Comparison of ENCODE assay signal across 21 mouse cellular contexts in the genomic region with DNA sequence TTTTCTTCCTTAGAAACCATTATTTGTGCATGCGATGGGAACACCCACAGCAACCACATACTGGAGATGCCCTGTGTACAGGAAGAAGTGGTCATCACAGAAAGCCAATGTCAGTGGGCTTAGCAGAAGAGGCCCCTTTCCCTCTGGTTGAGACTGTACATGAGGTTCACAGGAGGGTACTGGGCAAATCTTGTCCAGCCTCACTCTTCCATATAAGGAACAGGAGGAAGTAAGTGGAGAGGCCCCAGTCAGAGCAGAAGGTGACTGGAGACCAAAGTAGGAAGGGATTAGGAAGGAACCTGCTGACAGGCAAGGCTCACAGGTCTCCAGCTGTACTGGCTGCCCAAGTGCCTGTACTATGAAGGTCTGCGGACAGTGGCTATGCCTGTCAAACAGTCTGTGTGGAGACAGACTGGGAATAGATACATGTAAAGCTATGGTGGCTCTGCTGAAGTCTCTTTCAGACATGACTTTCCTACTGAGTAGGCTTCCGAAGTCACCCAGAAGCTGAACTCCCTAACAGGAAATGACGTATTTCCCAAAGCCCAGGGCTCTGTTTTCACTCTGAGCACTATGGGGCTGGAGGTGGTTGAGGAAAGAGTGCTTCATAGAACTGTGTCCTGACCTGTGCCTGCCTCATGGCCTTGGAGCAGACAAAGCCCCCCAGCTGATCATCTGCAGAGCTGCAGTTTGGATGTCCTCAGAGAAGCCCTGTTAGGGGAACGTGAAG. TPM values are rescaled to one million over a fixed set of nuclear protein-coding genes. Genes with fewer than 3 reads are reported as not detected.
DNase-seq lines count a peak whose midpoint lies in the region; ATAC-seq and TF ChIP-seq lines count a peak whose summit lies in the region.
"Had no signal": no experiment of that assay in that cellular context is flagged by ENCODE, and none has a peak within 500 bp of the region (broad histone marks: within the 10 kb centered on the region; RNA-seq: fewer than 3 reads in every experiment).

No protein-coding gene starts in this region.

- no peak for ATAC-seq in megakaryocyte, adult 5-6 weeks (ENCODE audit: poor library complexity, severe bottlenecking)
- ATAC-seq in heart, postnatal 0 days (ENCODE audit: insufficient read depth, low read depth) = peak; percentile 39; the same call in 1 of the 2 replicates
- no peak for ATAC-seq in hindbrain, embryonic 11.5 days (ENCODE audit: low FRiP score)
- ATAC-seq: forebrain, embryonic 16.5 days; intestine, postnatal 0 days; Patski had no signal

- H3K9ac ChIP-seq in heart, postnatal 0 days (replicated peaks; ENCODE audit: low read depth, low read length) = no peak overlapping the region
- H3K9ac ChIP-seq in hindbrain, embryonic 11.5 days (ENCODE audit: low read depth, low read length) = no peak overlapping the region
- H3K9ac ChIP-seq: hindbrain, embryonic 13.5 days; kidney, embryonic 15.5 days; liver, embryonic 13.5 days; lung, embryonic 15.5 days had no signal

- peak overlapping the region; percentile 49; the same call in 1 of the 2 replicates for H3K27ac ChIP-seq in heart, embryonic 10.5 days
- H3K27ac ChIP-seq in heart, postnatal 0 days (ENCODE audit: low read depth) = no peak overlapping the region
- no peak overlapping the region for H3K27ac ChIP-seq in hindbrain, embryonic 11.5 days (ENCODE audit: low read depth, low read length)
- H3K27ac ChIP-seq: hindbrain, embryonic 13.5 days; kidney, embryonic 15.5 days; liver, embryonic 13.5 days; lung, embryonic 15.5 days had no signal

- TF ChIP-seq EP300 in heart, postnatal 0 days (IDR thresholded peaks at IDR 0.05; ENCODE audit: low read depth) = no peak

- no peak for DNase-seq in heart, embryonic 10.5 days (ENCODE audit: low spot score)
- DNase-seq in heart, postnatal 36 days = no peak
- DNase-seq in heart, postnatal 0 days (ENCODE audit: low spot score) = no peak
- DNase-seq in right cerebral cortex, postnatal 4 days = no peak
- no peak for DNase-seq in adrenal gland, adult 2 months
- DNase-seq in hindbrain, embryonic 11.5 days (ENCODE audit: low spot score) = no peak
- DNase-seq: adrenal gland, postnatal 14 days; cerebellum, adult 11 months; cerebellum, postnatal 10 days; embryo, embryonic 11 days; kidney, postnatal 4 days; liver, embryonic 13.5 days; thymus, postnatal 25 days had no signal

- no peak for TF ChIP-seq CTCF in heart, postnatal 0 days (IDR thresholded peaks at IDR 0.05; ENCODE audit: low read depth)

- peaks cover 12% of the 10 kb centered on the region; the same call in 1 of the 2 replicates for H3K4me1 ChIP-seq in heart, embryonic 10.5 days
- peaks cover 9% of the 10 kb centered on the region for H3K4me1 ChIP-seq in megakaryocyte, embryonic 14.5 days
- H3K4me1 ChIP-seq in heart, postnatal 0 days (ENCODE audit: control insufficient read depth, insufficient read depth) = no peaks in the 10 kb centered on the region; the same call in 1 of the 2 replicates
- no peaks in the 10 kb centered on the region for H3K4me1 ChIP-seq in hindbrain, embryonic 11.5 days (replicated peaks; ENCODE audit: control insufficient read depth, insufficient read depth, low read length)
- H3K4me1 ChIP-seq: hindbrain, embryonic 13.5 days; kidney, embryonic 15.5 days; liver, embryonic 13.5 days; lung, embryonic 15.5 days had no signal

- H3K36me3 ChIP-seq in heart, embryonic 10.5 days = no peaks in the 10 kb centered on the region
- H3K36me3 ChIP-seq in megakaryocyte, embryonic 14.5 days (replicated peaks; ENCODE audit: low read length) = no peaks in the 10 kb centered on the region
- peaks cover 18% of the 10 kb centered on the region for H3K36me3 ChIP-seq in heart, postnatal 0 days (replicated peaks; ENCODE audit: control insufficient read depth, insufficient read depth, low read length)
- H3K36me3 ChIP-seq in hindbrain, embryonic 11.5 days (ENCODE audit: control insufficient read depth, insufficient read depth, low read length) = no peaks in the 10 kb centered on the region
- H3K36me3 ChIP-seq: hindbrain, embryonic 13.5 days; kidney, embryonic 15.5 days; liver, embryonic 13.5 days; lung, embryonic 15.5 days had no signal

- no peaks in the 10 kb centered on the region for H3K9me3 ChIP-seq in heart, embryonic 10.5 days
- H3K9me3 ChIP-seq in megakaryocyte, embryonic 14.5 days = peaks cover 5% of the 10 kb centered on the region; the same call in 1 of the 2 replicates
- H3K9me3 ChIP-seq in heart, postnatal 0 days (replicated peaks; ENCODE audit: control insufficient read depth, low read length) = no peaks in the 10 kb centered on the region
- H3K9me3 ChIP-seq in hindbrain, embryonic 11.5 days (ENCODE audit: control insufficient read depth, low read length) = no peaks in the 10 kb centered on the region
- H3K9me3 ChIP-seq: hindbrain, embryonic 13.5 days; kidney, embryonic 15.5 days; liver, embryonic 13.5 days; lung, embryonic 15.5 days had no signal

- H3K4me2 ChIP-seq in heart, postnatal 0 days (ENCODE audit: low read depth, low read length) = no peak overlapping the region
- no peak overlapping the region for H3K4me2 ChIP-seq in hindbrain, embryonic 11.5 days (replicated peaks; ENCODE audit: low read depth, low read length)
- H3K4me2 ChIP-seq: hindbrain, embryonic 13.5 days; kidney, embryonic 15.5 days; liver, embryonic 13.5 days; lung, embryonic 15.5 days had no signal

- no peak overlapping the region for H3K4me3 ChIP-seq in heart, embryonic 10.5 days
- peak overlapping the region; percentile 21 for H3K4me3 ChIP-seq in megakaryocyte, embryonic 14.5 days (replicated peaks)
- H3K4me3 ChIP-seq in heart, postnatal 0 days (ENCODE audit: low read depth, low read length) = no peak overlapping the region
- H3K4me3 ChIP-seq in hindbrain, embryonic 11.5 days (ENCODE audit: low read depth, low read length) = no peak overlapping the region
- H3K4me3 ChIP-seq: hindbrain, embryonic 13.5 days; kidney, embryonic 15.5 days; liver, embryonic 13.5 days; lung, embryonic 15.5 days had no signal

- WGBS in heart, embryonic 10.5 days = 58% methylated on average over 5 of the region's 5 CpGs
- WGBS in heart, postnatal 0 days = 56% methylated on average over 5 of the region's 5 CpGs
- 88% methylated on average over 5 of the region's 5 CpGs for WGBS in hindbrain, embryonic 11.5 days

- H3K27me3 ChIP-seq in heart, embryonic 10.5 days (ENCODE audit: insufficient read depth, poor library complexity, severe bottlenecking) = no peaks in the 10 kb centered on the region
- H3K27me3 ChIP-seq in megakaryocyte, embryonic 14.5 days (replicated peaks) = no peaks in the 10 kb centered on the region
- H3K27me3 ChIP-seq in heart, postnatal 0 days (ENCODE audit: control insufficient read depth, insufficient read depth, low read length) = no peaks in the 10 kb centered on the region
- H3K27me3 ChIP-seq in hindbrain, embryonic 11.5 days (ENCODE audit: control insufficient read depth, insufficient read depth, low read length) = no peaks in the 10 kb centered on the region
- H3K27me3 ChIP-seq: hindbrain, embryonic 13.5 days; kidney, embryonic 15.5 days; liver, embryonic 13.5 days; lung, embryonic 15.5 days had no signal

- intact Hi-C loops in heart, postnatal 36 days (cut with DNase I) = no loop called here

RNA-seq across cellular contexts. Expression of gene Tmem182, which starts 35.8 kb away (rescaled TPM):
- polyA plus RNA-seq in heart, embryonic 10.5 days (2016; fragmentation: Nextera tagmentation; extraction: Ambion mirVana) = 5.1 and 12.1 TPM in 2 replicates
- 100 to 1,000 TPM; 161 to 172 TPM for total RNA-seq in heart, postnatal 36 days (2021)
- not detected in 2 replicates for polyA plus RNA-seq in megakaryocyte, embryonic 14.5 days (2012; ENCODE audit: insufficient read depth, low replicate concordance)
- total RNA-seq in megakaryocyte, adult 5-6 weeks (2015) = not detected in 2 replicates
- total RNA-seq in megakaryocyte, adult 5-6 weeks (2017) = not detected in 2 replicates
- total RNA-seq in heart, postnatal 0 days (2014; rRNA removed; ENCODE audit: low replicate concordance) = 117 and 125 TPM in 2 replicates
- 102 and 103 TPM in 2 replicates for polyA plus RNA-seq in heart, postnatal 0 days (2015; fragmentation: Nextera tagmentation; extraction: Ambion mirVana)
- total RNA-seq in adrenal gland, adult 2 months (2021) = 1 to 10 TPM; 1.5 to 1.6 TPM
- 0.81 and 1.3 TPM in 2 replicates for polyA plus RNA-seq in adrenal gland, adult 2 months (2012; rRNA removed)
- polyA plus RNA-seq in hindbrain, embryonic 11.5 days (2014; fragmentation: Nextera tagmentation; extraction: Ambion mirVana) = not detected in 2 replicates
- polyA plus RNA-seq: forebrain, embryonic 16.5 days; Patski had no signal

RNA-seq across cellular contexts. Expression of gene Mfsd9, which starts 50.7 kb away (rescaled TPM):
- 1.6 and 2.4 TPM in 2 replicates for polyA plus RNA-seq in heart, embryonic 10.5 days (2016; fragmentation: Nextera tagmentation; extraction: Ambion mirVana)
- 1 to 10 TPM in 1 of 2 experiments, under 1 TPM in 1; 0.78 to 1.1 TPM for total RNA-seq in heart, postnatal 36 days (2021)
- 0.46 TPM in 1 of 2 replicates, not detected in the other for polyA plus RNA-seq in megakaryocyte, embryonic 14.5 days (2012; ENCODE audit: insufficient read depth, low replicate concordance)
- total RNA-seq in megakaryocyte, adult 5-6 weeks (2015) = 2.3 and 2.4 TPM in 2 replicates
- total RNA-seq in megakaryocyte, adult 5-6 weeks (2017) = 1.8 and 2.4 TPM in 2 replicates
- 2.2 and 3.5 TPM in 2 replicates for total RNA-seq in heart, postnatal 0 days (2014; rRNA removed; ENCODE audit: low replicate concordance)
- polyA plus RNA-seq in heart, postnatal 0 days (2015; fragmentation: Nextera tagmentation; extraction: Ambion mirVana) = 1.2 and 1.6 TPM in 2 replicates
- 1 to 10 TPM; 2.4 to 5.2 TPM for total RNA-seq in adrenal gland, adult 2 months (2021)
- 2.6 and 3.9 TPM in 2 replicates for polyA plus RNA-seq in adrenal gland, adult 2 months (2012; rRNA removed)
- 3.2 and 4.3 TPM in 2 replicates for polyA plus RNA-seq in hindbrain, embryonic 11.5 days (2014; fragmentation: Nextera tagmentation; extraction: Ambion mirVana)
